Mouse (Mus musculus): ENCODE measurements around the gene Tmem97.
"Not testable (repeated sequence)": the region's sequence is repeated elsewhere in the genome, so short reads cannot be mapped to it uniquely, and the experiment has no call there.

Gene Tmem97

DNA sequence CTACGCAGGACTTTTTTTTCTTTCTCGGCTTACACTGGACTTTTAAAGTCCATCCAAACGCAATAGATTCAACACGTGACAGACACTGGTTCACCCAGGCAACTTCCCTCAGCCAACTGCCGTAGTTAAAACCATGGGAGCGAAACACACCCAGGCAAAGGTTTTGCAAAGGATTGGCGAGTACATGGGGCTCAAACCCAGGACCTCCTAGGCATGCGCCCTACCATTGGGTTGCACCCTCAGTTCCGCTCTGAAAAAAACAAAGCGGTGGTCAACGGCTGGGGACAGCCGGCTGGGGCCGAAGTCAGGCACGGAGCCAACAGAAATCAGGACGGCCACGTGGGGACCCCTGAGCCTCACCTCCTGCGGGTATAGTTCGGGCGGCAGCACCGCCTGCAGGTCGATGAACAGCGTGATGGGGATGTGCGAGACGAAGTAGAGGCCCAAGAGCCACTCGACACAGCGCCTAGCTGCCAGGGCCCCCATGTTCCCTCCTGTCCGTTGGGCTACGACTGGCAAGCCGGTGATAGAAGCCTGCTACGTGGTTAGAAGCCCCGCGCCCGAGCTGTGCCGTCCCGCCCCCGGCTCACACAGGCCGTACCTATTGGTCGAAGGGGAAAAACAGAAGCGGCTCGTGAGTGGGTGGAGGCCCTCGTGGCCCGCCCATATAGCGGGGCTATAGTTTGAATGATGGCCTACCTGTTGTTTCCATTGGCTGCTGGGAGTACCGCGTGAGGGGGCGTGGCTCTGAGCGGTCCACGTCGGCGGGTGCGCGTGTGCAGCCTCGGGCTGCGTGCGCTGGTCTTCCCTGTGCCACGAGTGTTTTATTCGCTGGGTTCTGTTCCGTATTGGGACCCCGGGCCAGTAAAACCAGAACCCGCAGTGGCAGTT, at the start of gene Tmem97:
TSS of gene Tmem97 (minus strand) at position 610 of the 891 bp plus-strand sequence.
- DNase-seq (ENCODE audit: low spot score in 2 of 2): peak; percentile 93 to 95

DNA sequence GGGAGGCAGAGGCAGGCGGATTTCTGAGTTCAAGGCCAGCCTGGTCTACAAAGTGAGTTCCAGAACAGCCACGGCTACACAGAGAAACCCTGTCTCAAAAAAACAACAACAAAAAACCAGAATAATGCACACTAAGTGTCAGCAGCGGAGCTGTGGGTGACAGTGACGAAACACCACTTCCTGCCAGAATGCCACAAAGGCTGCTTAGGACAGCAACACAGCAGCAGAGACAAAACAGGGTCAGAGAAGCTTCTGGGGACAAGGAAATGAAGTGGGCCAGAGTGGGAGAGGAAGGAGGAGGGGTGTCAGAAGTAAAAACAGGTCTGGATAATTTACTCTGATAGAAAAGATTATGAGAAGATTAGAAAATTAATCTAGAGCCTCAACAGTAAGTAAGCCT, 49.5 kb upstream of the Tmem97 start:
- no peak for DNase-seq (ENCODE audit: low spot score in 2 of 2)

DNA sequence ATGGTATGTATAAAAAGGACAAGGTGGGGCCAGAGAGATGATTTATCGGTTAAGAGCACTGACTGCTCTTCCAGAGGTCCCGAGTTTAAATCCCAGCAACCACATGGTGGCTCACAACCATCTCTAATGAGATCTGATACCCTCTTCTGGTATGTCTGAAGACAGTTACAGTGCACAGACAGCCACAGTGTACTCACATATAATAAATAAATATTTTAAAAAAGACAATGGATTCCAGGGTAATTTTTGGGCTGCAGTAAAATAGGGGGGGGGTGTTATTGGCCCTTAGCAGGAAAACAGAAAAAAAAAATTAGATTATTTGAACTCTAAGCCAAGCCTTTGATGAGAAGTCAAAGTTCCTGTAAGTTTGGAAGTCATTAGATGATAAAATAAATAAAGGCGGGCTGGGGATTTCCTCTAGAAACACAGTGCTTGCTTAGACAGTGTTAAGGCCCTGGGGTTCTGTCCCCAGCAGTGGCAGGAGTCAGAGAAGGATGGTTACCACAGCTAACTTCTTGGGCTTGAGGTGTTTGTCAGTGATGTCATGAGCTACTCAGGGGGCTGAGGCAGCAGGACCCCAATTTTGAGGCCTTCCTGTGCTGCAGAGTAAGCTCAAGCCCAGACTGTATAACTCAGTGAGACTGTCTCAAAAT, 48.3 kb upstream of the Tmem97 start:
- DNase-seq (ENCODE audit: low spot score in 2 of 2): no peak

DNA sequence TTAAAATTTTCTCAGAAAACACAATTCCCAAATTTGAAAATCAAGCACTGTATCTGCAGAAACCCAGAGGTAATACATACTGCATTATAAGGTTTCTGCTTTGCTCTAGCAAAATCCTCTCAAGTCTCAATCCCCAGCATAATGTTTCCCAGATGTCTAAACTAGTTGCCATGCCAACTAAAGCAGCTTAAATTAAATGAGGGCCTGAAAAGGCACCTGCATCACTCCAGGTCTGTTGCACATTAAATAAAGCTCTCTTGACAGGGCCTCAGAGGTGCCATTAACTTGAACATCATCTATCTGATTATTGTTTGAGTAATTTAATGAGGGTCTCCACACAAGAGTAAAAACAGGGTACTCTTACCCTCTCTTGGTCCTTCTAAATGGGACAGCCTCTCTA, 46.2 kb upstream of the Tmem97 start:
- DNase-seq (ENCODE audit: low spot score in 2 of 2): no peak

DNA sequence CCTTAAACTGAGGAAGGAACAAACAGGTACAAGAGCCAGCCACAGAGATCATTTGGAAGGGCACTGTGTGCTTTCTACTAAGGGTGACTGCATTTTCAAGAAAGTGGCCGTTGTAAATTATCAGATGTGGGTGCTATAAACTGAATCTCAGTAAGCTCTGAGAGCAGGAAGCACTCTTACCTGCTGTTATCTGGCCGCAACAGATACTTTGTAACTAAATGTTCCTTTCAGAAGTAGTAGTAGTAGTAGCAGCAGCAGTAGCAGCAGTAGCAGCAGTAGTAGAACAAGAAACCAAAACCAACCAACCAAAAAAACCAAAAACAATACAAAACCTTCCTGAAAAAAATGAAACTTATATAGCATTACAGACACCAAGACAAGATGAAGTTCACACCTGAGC, 45.2 kb upstream of the Tmem97 start:
- DNase-seq (ENCODE audit: low spot score in 2 of 2): no peak

DNA sequence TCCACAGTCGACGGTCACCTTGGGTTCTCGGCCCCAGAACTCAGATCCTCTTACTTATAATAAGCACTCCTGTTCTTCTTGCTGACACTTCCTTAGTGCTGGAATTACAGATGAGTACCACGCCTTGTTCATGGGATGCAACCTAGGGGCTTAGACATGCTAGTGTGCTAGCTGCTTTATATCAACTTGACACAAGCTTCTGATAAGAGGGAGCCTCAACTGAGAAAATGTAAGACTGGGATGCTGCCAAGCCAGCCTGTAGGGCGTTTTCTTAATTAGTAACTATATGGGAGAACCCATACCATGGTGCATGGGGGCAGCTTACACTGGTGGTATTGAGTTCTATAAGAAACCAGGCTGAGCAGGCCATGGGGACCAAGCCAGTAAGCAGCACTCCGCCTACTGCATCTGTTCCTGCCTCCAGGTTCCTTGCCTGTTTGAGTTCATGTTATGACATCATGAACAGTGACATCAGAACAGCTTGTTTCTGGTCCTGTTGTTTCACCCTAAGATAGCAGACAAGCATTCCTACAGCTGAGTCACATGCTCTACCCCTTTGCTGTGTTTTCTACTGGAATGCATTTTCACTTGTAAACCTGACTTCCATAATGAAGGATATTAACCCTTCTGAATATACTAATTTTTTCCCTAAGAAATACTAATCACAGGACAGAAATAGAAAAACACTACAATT, 43.8 kb upstream of the Tmem97 start:
- no peak for DNase-seq (ENCODE audit: low spot score in 2 of 2)

DNA sequence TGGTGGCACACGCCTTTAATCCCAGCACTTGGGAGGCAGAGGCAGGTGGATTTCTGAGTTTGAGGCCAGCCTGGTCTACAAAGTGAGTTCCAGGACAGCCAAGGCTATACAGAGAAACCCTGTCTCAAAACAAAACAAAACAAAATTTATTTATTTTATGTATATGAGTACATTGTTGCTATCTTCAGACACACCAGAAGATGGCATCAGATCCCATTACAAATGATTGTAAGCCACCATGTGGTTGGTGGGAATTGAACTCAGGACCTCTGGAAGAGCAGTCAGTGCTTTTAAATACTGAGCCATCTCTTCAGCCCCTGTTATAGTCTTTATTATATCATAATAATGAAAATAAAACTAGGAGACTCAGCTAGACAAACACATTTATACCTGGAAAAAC, 37.1 kb upstream of the Tmem97 start:
- not testable (repeated sequence) for DNase-seq (ENCODE audit: low spot score in 2 of 2)

DNA sequence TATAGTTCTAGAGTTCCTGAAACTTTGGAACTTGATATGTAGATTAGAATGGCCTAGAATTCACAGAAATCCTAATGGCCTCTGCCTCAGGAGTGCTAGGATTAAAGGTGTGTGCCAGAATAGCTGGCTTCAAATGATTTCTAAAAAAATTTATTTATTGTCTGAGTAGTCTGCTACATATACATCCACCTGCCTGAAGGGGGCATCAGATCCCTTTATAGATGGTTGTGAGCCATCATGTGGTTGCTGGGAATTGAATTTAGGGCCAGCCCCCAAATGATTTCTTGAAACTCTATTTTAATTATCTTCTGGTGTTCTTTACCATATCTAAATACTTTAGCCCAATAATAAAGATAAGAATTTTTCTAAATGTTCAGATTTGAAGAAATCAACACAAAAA, 35.5 kb upstream of the Tmem97 start:
- DNase-seq (ENCODE audit: low spot score in 2 of 2): no peak

DNA sequence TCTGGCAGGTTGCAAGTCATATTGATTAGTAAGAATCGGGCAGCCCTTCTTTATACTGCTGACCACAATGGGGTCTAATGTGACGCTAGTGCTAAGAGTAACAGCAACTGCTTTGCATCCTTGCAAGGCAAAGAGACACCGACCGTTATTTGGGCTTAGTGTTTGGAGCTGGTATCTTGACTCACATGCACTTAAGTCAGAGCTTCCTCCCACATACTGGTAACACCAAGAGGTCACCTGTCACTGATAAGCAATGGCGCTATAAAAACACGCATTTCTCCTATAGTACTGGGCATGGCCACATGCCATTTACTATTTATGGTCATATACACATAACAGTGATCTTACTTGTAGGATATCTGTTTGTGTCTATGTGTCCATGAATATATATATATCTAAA, 32.3 kb upstream of the Tmem97 start:
- DNase-seq (ENCODE audit: low spot score in 2 of 2): no peak

DNA sequence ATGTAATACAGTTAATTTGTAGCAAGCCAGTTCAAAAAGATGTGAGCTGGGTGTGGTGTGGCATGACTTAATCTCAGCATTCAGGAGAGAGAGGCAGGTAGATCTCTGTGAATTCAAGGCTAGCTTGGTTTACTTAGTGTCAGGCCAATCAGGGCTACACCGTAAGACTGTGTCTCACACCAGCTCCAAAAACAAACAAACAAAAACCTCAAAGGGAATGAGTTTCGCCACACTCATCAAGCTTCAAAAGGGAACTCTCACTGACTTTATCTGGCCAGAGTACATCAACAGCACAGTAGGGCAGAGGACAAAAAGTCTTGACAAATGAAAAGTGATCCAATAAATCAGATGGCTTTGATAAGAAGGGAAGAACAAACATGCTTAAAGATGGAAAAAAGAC, 24.4 kb upstream of the Tmem97 start:
- DNase-seq (ENCODE audit: low spot score in 2 of 2): no peak

DNA sequence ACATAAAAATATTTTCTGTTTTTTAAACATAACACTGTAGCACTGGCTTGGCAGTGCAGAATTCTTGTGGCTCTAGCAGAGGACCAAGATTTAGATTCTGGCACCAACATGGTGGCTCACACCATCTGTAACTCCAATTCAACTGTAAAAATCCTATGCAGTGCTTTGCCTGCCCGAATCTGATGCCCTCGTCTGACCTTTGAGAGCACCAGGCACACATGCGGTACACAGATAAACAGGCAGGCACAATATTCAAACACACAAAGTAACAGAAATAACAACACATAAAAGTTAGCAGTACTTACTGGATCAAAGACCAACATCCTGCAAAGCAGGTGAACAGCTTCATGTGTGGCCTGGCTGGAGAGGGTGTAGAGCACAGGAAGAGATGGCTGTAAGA, 24.0 kb upstream of the Tmem97 start:
- no peak for DNase-seq (ENCODE audit: low spot score in 2 of 2)

DNA sequence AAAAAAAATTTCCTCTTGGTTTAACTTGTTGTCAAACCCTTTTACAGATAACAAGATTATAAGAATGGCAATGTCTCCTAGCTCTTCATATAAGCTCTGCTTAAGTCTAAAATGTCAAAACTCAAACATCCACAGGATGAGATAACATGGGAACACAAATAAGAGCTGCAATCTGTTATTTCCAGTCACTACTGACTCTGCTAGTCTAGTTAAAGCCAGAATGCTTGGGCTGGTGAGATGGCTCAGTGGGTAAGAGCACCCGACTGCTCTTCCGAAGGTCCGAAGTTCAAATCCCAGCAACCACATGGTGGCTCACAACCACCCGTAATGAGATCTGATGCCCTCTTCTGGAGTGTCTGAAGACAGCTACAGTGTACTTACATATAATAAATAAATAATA, 23.5 kb upstream of the Tmem97 start:
- not testable (repeated sequence) for DNase-seq (ENCODE audit: low spot score in 2 of 2)

DNA sequence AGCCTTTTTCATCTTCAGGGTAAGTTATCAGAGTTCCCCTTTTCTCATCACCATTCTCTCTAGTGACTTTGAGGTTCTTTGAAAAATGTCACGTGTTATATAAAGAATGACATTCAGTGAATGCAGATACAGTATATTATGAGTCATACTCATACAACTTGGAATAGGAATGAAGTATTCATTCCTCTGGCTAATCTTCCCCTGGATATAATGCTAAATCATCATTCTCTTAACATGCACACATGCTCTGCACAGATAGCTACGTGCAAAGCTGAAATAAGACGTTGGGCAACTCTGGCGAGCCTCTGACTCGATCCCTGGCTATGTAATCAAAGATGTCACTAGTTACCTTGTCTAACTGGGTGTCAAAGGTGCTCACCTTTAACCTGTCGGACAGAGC, 21.3 kb upstream of the Tmem97 start:
- no peak for DNase-seq (ENCODE audit: low spot score in 2 of 2)

DNA sequence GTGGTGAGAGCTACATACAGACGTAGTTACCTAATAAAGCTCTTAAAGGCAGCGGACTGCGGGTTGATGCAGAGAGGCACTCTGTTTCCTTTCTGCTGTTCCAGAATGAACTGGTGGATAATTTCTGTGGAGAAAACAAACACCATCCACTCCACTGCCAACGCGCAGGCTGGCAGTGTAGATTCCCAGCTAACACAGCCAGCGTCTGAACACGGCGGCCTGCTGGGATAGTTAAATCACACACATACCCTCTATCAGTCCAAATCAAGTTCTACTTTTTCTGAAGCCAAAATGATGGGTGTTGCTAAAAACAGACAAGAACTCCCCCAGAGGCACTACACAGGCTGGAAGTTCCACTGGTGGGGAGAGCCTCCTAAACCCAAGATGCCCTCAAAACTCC, 20.9 kb upstream of the Tmem97 start:
- DNase-seq (ENCODE audit: low spot score in 2 of 2): no peak

DNA sequence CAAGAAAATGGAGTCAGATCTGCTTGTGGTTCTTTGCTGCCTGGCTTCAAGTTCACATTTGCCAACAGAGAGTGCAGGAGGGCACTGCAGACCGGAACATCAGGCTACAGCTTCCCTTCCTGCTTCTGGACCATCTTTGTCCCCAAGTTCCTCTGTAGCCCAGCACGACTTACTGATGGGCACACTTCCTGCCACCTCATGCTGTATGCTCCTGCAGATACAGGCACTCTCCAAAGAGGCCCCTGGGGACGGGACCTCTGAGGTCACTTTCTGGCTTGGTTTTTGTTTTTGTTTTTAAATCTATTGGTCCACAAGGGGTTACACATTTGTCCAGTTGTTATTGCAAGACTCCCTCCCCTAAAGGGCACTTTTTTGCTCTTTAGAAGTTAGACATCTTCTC, 19.2 kb upstream of the Tmem97 start:
- DNase-seq (ENCODE audit: low spot score in 2 of 2): no peak

DNA sequence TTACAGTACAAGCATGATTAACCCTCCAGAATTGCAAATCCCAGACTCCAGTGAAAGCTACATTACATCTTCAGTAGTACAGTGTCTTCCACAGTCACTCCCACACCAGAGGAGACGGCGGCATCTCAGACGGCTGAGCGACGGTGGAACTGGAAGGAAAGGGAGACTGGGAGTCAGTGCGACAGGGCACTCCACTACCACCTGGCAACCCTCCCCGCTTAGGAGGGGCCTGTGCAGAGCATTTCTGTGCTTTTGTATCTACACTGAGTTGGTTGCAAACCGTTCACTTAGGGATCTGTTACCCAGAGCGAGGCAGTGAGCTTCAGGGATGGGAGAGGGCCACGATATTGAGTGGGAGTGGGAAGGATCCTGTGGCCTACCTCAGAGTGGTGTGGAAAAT, 18.2 kb upstream of the Tmem97 start:
- DNase-seq (ENCODE audit: low spot score in 2 of 2): no peak

DNA sequence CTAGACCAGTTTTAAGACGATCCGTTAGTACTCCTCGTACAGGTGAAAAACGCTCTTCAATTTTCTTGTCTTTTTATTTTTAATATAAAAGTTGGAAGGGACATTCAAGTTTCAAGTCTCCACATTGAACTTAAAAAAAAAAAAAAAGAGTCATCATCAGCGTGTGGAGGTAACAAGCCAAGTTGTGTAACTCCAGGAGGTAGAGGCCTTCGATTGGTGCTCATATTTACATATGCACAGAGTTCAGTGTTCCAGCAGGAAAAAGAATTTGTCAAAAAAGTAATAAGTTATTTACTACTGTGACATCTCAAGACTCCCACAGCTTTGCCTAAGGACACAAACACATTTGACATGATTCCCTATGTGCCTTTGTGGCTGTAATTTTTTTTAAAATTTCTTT, 17.0 kb upstream of the Tmem97 start:
- DNase-seq (ENCODE audit: low spot score in 2 of 2): no peak

DNA sequence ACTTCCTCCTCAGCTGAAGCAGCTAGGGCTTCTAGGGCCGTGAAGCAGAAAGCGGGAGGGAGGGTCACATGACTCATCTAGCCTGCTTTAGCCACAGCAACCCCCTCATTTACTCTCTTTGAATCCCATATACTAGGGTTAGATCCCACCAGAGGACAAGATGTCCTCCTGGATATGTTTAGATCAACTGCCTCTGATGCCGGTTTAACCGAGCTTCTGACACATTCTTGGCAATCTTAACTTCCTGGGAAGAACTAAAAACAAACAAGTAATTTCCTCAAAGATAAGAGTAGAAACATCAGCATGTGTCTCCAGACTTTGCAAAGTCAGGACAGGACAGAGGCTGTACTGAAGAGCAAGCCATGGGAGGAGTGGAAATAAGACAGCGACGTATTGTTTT, 16.2 kb upstream of the Tmem97 start:
- no peak for DNase-seq (ENCODE audit: low spot score in 2 of 2)

DNA sequence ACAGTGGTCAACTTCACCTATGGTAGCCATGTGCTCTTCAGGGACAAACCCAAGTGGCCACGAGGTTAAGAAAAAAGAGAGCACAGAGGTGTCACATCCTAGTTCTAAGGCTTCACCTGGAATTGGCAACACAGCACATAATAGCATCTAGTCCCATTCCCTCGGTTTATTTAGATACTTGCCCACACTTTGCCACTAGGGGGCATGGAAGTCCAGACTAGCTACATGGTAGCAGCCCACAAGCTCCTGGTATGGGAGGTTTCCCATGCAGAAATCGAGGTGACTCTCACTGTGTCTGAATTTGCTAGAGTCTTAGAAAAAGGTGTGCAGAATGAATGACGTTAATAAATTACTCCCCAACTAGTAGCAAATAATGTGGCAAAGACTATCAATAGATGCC, 9.9 kb upstream of the Tmem97 start:
- DNase-seq (ENCODE audit: low spot score in 2 of 2): peak; percentile 42 to 71

DNA sequence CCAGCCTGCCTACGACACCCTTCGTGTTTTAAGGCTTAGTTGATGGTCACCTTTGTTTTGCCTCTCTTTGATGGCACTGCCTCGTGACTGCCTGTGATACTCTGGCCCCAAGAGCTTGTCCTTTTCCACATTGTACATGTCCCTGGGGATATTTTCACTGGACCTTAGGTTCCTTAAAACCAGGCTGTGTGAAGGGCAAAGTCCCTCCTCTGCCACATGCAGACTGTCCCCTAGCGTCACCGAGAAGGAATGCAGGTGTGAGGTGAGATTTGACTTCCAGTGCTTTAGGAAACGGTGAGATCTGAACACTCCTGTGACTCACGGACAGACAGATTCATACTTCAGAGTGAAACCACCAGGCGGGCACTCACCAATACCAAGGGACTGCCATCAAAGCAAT, 6.7 kb upstream of the Tmem97 start:
- DNase-seq (ENCODE audit: low spot score in 2 of 2): no peak

DNA sequence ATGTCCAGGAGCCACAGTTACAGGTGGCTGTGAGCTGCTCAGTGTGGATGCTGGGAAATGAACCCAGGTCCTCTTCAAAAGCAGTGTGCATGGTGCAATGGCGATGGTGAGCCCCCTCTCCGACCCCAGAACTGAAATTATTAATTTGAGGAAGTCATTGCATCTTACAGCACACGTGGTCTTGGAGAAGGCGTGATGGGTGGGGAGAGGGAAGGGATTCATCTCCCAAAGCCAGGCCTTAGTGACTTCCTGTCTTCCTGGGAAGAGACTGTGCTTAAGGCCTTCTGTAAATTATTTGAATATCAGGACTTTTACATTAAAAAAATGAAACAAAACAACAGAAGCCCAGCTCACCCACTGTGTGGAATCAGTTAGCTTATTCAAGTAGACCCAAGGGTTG, 5.5 kb upstream of the Tmem97 start:
- DNase-seq (ENCODE audit: low spot score in 2 of 2): no peak

DNA sequence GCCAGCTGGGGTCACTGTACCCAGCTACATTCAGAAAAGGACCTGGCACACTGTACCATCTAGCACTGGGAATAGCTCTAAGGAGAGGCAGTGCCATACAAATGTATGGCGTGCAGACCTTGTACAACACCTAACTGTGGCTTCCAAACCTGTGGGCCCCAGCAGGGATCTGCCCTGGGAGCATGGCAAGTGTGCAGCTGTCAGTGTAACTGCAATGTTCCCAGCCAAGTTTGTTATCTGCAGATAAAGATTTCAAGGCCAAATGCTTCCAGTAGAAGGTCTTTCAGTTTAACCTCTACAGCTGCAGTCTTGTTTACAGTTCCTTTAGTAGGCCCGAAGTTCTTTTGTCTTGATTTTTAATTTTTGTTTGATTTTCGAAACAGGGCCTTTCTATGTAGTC, 5.0 kb upstream of the Tmem97 start:
- no peak for DNase-seq (ENCODE audit: low spot score in 2 of 2)

DNA sequence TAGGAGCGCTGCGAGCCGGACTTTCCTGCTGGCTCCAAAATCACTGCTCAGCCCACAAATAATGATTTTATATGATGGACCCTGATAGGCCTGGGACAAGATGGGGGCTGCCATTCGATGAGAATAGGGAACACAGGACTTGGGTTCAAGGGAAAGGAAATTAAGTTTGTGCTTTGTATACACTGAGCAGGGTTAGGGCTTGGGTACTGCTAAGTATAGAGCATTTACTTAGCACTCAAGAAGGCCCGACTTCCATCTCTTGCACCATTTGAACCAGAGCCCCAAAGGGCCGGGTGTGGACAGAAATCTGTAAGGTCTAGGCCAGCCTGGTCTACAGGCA, 452 bp upstream of the Tmem97 start:
- no peak for DNase-seq (ENCODE audit: low spot score in 2 of 2)
